Mouse (Mus musculus) heart, embryonic 13.5 days (tissue): Measurements from ENCODE around the gene Tubg1. TPM values are rescaled to one million over a fixed set of nuclear protein-coding genes. Genes with fewer than 3 reads are reported as not detected.
A peak's percentile ranks its signal among the peaks of the same experiment; 100 is the strongest.
"Not testable (repeated sequence)": the region's sequence is repeated elsewhere in the genome, so short reads cannot be mapped to it uniquely, and the experiment has no call there.

Source experiments
- ATAC-seq: fragments of 200-750 bp; cut with Nextera tagmentation; 2 replicates; pipeline ENCODE4 v1.8.0; 2017; ENCODE audit warnings: moderate TSS enrichment; ENCODE audit not compliant: insufficient number of reproducible peaks, low FRiP score, low TSS enrichment; ENCODE audit errors: extremely low read depth
- H3K27ac ChIP-seq: fragments of 300-500 bp; sonication (generic); replicated peaks from 2 replicates; pipeline ENCODE4 v1.5.1; 2015; ENCODE audit warnings: moderate library complexity, mild to moderate bottlenecking, inconsistent platforms
- H3K27me3 ChIP-seq: fragments of 300-500 bp; sonication (generic); replicated peaks from 2 replicates; pipeline ENCODE4 v1.6.1; 2015; ENCODE audit warnings: mild to moderate bottlenecking, inconsistent platforms
- H3K36me3 ChIP-seq: fragments of 300-500 bp; sonication (generic); 2 replicates; pipeline ENCODE4 v1.6.1; 2015; ENCODE audit warnings: mild to moderate bottlenecking, inconsistent platforms
- H3K4me1 ChIP-seq: fragments of 300-500 bp; sonication (generic); 2 replicates; pipeline ENCODE4 v1.6.1; 2015; ENCODE audit warnings: inconsistent platforms
- H3K4me2 ChIP-seq: fragments of 300-500 bp; sonication (generic); 2 replicates; pipeline ENCODE4 v1.6.1; 2015; ENCODE audit warnings: inconsistent platforms, mild to moderate bottlenecking, moderate library complexity
- H3K4me3 ChIP-seq: fragments of 300-500 bp; sonication (generic); 2 replicates; pipeline ENCODE4 v1.5.1; 2015; ENCODE audit warnings: moderate library complexity, mild to moderate bottlenecking, inconsistent platforms
- H3K9ac ChIP-seq: fragments of 300-500 bp; sonication (generic); 2 replicates; pipeline ENCODE4 v1.6.1; 2015; ENCODE audit warnings: inconsistent platforms, mild to moderate bottlenecking, moderate library complexity
- H3K9me3 ChIP-seq: fragments of 300-500 bp; sonication (generic); 2 replicates; pipeline ENCODE4 v1.6.1; 2016; ENCODE audit warnings: inconsistent platforms
- WGBS: fragments of 180-500 bp; shearing (Covaris S2); methylation state at CpG from one replicate; pipeline ENCODE4 v1.1.7; 2015; ENCODE audit warnings: mixed read lengths; 5-methylcytosine and 5-hydroxymethylcytosine counted together
- polyA plus RNA-seq: library from polyadenylated mRNA; unstranded; fragments of >200 nt; fragmentation: Nextera tagmentation; extraction: Ambion mirVana; gene quantifications from 2 replicates; pipeline ENCODE4 v1.2.1, GENCODE M21; 2015

Gene Tubg1
- polyA plus RNA-seq, 1 experiment from 2014 or later: 77.2 TPM

DNA sequence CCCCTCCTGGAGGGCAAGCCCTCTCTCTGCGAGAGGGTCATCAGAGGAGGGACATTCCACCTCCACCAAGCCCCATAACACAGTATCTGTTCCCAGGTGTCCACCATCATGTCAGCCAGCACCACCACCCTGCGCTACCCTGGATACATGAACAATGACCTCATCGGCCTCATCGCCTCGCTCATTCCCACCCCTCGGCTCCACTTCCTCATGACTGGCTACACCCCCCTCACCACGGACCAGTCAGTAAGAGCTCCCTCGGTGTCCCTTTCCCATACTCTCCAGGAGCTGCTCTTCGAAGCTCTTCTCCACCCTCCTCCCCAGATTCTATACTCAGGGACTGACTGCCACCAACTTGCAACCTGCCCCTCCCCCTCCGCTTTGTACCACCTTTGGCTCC is 40.4 kb downstream of the Tubg1 start:
- Histone ChIP-seq H3K4me1 (peaks cover 22% of the 10 kb centered on the region), H3K27me3 (peaks cover 43% of the 10 kb centered on the region), H3K36me3 (peaks cover 41% of the 10 kb centered on the region)
- not testable (repeated sequence) for H3K4me3 ChIP-seq, ATAC-seq, H3K4me2 ChIP-seq, H3K9me3 ChIP-seq, H3K9ac ChIP-seq, H3K27ac ChIP-seq
- WGBS: 66% methylated on average over 10 of the region's 10 CpGs

DNA sequence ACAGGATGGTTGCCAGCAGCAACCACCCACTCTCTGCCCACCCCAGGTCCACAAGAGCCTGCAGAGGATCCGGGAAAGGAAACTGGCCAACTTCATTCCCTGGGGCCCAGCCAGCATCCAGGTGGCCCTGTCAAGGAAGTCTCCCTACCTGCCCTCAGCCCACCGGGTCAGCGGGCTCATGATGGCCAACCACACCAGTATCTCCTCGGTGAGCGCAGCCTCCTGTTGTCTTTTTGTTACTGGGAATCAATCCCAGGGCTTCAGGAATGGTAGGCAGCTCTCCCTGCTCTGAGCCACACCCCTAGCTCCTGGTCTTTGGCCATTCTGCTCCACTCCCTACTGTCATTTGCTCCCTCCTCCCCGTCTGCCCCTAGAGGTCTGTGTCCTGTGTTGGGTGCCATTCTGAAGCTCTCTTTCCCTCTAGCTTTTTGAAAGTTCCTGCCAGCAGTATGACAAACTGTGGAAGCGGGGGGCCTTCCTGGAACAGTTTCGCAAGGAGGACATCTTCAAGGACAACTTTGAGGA is 41.3 kb downstream of the Tubg1 start:
- H3K9ac ChIP-seq, H3K27ac ChIP-seq, H3K9me3 ChIP-seq, H3K4me2 ChIP-seq, H3K4me3 ChIP-seq, ATAC-seq: not testable (repeated sequence)
- H3K36me3 ChIP-seq: peaks cover 50% of the 10 kb centered on the region
- peaks cover 19% of the 10 kb centered on the region for H3K4me1 ChIP-seq
- peaks cover 51% of the 10 kb centered on the region for H3K27me3 ChIP-seq
- WGBS: 76% methylated on average over 7 of the region's 8 CpGs

GRCm38 (mm10) chr11:101161551-101161950 is 41.8 kb downstream of the Tubg1 start:
- no peak overlapping the region for H3K9ac ChIP-seq
- peaks cover 55% of the 10 kb centered on the region for H3K36me3 ChIP-seq
- H3K9me3 ChIP-seq: no peaks in the 10 kb centered on the region
- peaks cover 15% of the 10 kb centered on the region for H3K4me1 ChIP-seq
- H3K4me2 ChIP-seq: no peak overlapping the region
- peaks cover 52% of the 10 kb centered on the region for H3K27me3 ChIP-seq
- no peak overlapping the region for H3K4me3 ChIP-seq
- no peak for ATAC-seq
- 83% methylated on average over 15 of the region's 15 CpGs for WGBS
- H3K27ac ChIP-seq: no peak overlapping the region

- H3K4me1 ChIP-seq: peaks cover 15% of the 10 kb centered on the region
- no peak for ATAC-seq
- H3K27ac ChIP-seq: no peak overlapping the region
- peaks cover 55% of the 10 kb centered on the region for H3K27me3 ChIP-seq
- no peaks in the 10 kb centered on the region for H3K9me3 ChIP-seq
- H3K9ac ChIP-seq: no peak overlapping the region
- H3K4me2 ChIP-seq: no peak overlapping the region
- H3K4me3 ChIP-seq: no peak overlapping the region
- peaks cover 62% of the 10 kb centered on the region for H3K36me3 ChIP-seq
- WGBS: 57% methylated on average over 5 of the region's 5 CpGs
Observed at GRCm38 (mm10) chr11:101162301-101162700, 42.6 kb downstream of the Tubg1 start.

DNA sequence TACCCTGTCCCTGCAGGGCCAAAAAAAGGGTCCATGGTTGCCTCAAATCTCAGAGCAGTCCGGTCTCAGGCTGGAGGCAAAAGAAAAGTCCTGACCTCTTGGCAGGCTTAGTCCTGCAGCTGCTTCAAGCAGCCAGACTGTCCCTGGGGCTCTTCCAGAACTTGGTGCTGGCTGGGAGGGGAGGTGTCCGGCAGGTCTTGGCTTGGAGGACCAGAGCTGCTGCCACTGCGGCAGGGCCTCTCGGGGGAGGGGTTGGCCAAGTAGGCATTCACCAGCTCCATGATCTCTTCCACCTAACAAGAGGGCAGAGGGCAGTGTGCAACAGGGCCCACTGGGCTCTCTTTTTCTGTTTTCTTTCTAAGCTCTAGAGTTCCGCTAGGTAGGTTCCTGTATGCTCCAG is 43.0 kb downstream of the Tubg1 start:
- WGBS: 62% methylated on average over 5 of the region's 5 CpGs
- Histone ChIP-seq H3K4me3 (no peak overlapping the region), H3K36me3 (peaks cover 67% of the 10 kb centered on the region), H3K27ac (no peak overlapping the region), H3K4me2 (no peak overlapping the region), H3K4me1 (peaks cover 17% of the 10 kb centered on the region), H3K27me3 (peaks cover 58% of the 10 kb centered on the region), H3K9ac (no peak overlapping the region), H3K9me3 (no peaks in the 10 kb centered on the region)
- ATAC-seq: no peak

DNA sequence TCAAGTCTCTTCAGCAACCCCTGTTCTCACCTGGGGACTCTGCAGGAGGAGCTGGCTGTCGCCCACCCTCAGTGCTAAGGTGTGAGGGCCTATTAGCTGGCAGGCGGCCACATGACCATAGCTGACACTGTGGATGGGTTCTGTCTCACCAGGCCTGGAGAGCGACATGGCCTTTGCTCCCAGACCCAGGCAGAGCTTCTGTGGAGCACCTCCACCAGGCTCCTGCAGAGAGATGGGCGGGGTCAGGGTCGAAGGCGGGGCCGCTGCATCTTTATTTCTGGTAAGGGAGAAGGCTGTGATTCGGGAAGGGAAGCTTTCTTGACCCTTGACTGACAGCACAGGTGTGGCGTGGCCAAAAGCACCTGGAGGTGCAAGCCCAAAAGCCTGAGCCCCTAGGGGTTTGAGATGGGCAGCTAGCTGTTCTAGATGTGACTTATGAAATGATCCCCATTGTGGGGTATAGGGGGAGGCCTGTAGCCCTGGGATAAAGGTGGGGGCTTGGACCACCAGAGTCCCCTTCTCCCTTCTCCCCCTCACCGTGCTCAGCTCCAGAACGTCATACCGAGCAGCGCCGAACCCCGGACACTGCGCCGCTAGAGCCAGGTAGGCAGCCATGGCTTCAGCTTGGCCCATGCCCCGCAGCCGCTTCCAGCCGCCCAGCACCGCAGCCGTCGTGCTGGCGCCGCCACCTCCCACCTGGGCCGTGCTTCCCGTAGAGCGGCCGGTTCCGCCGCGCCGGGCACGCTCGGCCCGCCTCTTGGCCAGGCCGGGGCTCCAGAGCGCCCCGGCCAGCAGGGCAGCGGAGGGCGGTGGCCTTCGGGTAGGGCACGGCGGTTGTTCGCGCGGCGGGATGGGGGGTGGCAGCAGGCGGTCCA is 44.0 kb downstream of the Tubg1 start:
- H3K4me1 ChIP-seq: peaks cover 27% of the 10 kb centered on the region
- peak overlapping the region; percentile 42 for H3K4me3 ChIP-seq
- H3K36me3 ChIP-seq: peaks cover 72% of the 10 kb centered on the region
- WGBS: 28% methylated on average over 49 of the region's 49 CpGs
- no peak overlapping the region for H3K27ac ChIP-seq
- H3K27me3 ChIP-seq: peaks cover 67% of the 10 kb centered on the region
- H3K9ac ChIP-seq: peak overlapping the region; percentile 70
- no peak; the same call in 1 of the 2 replicates for ATAC-seq
- no peaks in the 10 kb centered on the region for H3K9me3 ChIP-seq
- peak overlapping the region; percentile 70 for H3K4me2 ChIP-seq

- WGBS: 33% methylated on average over 21 of the region's 21 CpGs
- H3K9me3 ChIP-seq: no peaks in the 10 kb centered on the region
- ATAC-seq: no peak
- peak overlapping the region; percentile 70 for H3K4me2 ChIP-seq
- H3K27ac ChIP-seq: no peak overlapping the region
- H3K27me3 ChIP-seq: peaks cover 73% of the 10 kb centered on the region
- H3K4me3 ChIP-seq: peak overlapping the region; percentile 42
- peaks cover 33% of the 10 kb centered on the region for H3K4me1 ChIP-seq
- H3K36me3 ChIP-seq: peaks cover 72% of the 10 kb centered on the region
- peak overlapping the region; percentile 70 for H3K9ac ChIP-seq
Observed at GRCm38 (mm10) chr11:101164351-101164665, 44.6 kb downstream of the Tubg1 start.

DNA sequence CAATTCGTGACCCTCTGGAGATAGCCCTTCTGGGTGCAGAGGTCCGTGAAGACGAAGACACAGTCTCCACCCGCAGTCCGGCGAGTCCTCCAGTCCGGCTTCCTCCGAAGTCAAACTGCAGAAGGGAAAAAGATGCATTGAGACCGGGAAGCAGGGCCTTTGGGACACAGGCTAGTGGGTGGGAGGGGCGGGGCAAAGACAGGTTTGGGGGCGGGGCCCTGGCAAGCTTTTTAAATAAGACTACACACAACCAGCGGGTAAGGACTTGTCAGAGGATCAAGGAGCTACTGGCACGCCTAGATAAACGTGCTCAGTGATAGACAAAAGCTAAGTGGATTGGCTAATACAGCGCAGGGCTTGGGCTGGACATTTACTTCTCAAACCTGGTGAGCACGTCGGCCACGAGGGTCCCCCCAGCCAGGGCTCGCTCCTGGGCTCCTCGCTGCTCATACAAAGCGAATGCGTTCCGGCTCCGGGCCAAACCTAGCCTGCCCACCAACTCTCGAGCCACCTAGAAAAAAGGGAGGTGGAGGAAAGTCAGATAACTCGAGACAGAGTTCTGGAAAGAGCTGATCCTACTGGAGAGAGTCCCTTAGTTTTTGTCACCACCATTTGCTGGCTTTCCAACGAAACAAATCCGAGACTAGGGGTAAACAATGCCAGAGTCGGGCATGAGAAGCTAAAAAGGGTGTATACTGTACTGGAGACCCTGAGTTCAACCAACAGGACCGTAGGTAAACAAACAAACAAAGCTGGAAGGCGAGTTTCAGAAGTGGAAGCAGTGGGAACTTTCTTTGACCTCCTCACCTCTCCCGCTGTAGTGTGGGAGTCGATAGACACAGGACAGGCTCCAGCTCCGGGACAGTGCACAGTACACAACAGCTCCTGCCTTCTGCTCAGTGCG is 45.2 kb downstream of the Tubg1 start:
- Histone ChIP-seq H3K27ac (no peak overlapping the region), H3K4me3 (peak overlapping the region; percentile 42), H3K4me2 (peak overlapping the region; percentile 70)

GRCm38 (mm10) chr11:101166357-101166756 is 46.6 kb downstream of the Tubg1 start:
- Histone ChIP-seq H3K4me1 (peaks cover 47% of the 10 kb centered on the region), H3K27ac (no peak overlapping the region)
- no peak for ATAC-seq

More for the DNA sequence above, 45.2 kb downstream of the Tubg1 start:
- 33% methylated on average over 35 of the region's 35 CpGs for WGBS
- peak overlapping the region; percentile 70; the same call in 1 of the 2 replicates for H3K9ac ChIP-seq
- H3K4me1 ChIP-seq: peaks cover 39% of the 10 kb centered on the region
- peaks cover 72% of the 10 kb centered on the region for H3K36me3 ChIP-seq
- no peaks in the 10 kb centered on the region for H3K9me3 ChIP-seq
- no peak for ATAC-seq
- H3K27me3 ChIP-seq: peaks cover 77% of the 10 kb centered on the region

GRCm38 (mm10) chr11:101167211-101167962 is 47.6 kb downstream of the Tubg1 start:
- Histone ChIP-seq H3K36me3 (peaks cover 59% of the 10 kb centered on the region), H3K27me3 (peaks cover 74% of the 10 kb centered on the region), H3K9me3 (no peaks in the 10 kb centered on the region), H3K9ac (no peak overlapping the region), H3K27ac (no peak overlapping the region), H3K4me1 (peaks cover 54% of the 10 kb centered on the region), H3K4me2 (no peak overlapping the region), H3K4me3 (no peak overlapping the region)
- no peak for ATAC-seq
- 61% methylated on average over 19 of the region's 19 CpGs for WGBS

More at GRCm38 (mm10) chr11:101166357-101166756, 46.6 kb downstream of the Tubg1 start:
- WGBS: 72% methylated on average over 14 of the region's 14 CpGs
- H3K9ac ChIP-seq: no peak overlapping the region; the same call in 1 of the 2 replicates
- peaks cover 70% of the 10 kb centered on the region for H3K36me3 ChIP-seq
- H3K4me2 ChIP-seq: no peak overlapping the region
- peaks cover 77% of the 10 kb centered on the region for H3K27me3 ChIP-seq
- H3K4me3 ChIP-seq: no peak overlapping the region
- no peaks in the 10 kb centered on the region for H3K9me3 ChIP-seq
